Mouse (Mus musculus) layer of hippocampus, adult 11-12 months (tissue): ENCODE measurements around the gene Heatr5a.

ENCODE experiments used
- DNase-seq: peaks from one replicate; pipeline ENCODE4 v3.0.0; 2022; ENCODE audit warnings: low spot score

Gene Heatr5a

GRCm38 (mm10) chr12:51971070-51971664 is at the start of gene Heatr5a:
Gene Heatr5a (minus strand): TSS chr12:51971321.
- peak; percentile 88 for DNase-seq

DNA sequence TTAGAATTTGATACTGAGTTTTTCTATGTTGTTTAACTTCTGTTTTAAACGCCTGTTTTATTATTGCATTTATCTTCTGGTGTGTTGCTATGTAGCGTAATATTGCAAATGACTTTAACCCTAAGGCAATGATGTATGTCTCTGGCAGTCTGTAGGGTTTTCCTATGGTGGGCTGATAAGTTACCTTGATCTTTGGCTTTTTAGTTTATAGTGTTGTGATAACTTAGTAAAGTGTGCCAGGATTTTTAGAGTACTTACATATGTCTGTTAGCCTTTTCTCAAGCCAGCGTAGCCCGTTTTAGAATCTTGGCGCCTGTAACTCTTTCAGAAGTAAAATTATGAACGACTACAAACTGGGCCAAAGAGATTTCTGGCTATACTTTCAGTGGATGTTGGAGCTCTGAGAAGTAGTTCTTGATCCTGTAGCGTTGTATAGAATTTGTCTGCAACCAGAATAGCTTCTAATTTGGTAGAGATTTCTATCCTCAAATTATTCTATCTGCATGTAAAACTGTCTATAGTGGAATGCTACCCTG is 43.4 kb upstream of the Heatr5a start:
- DNase-seq, result no peak

GRCm38 (mm10) chr12:52014044-52014443 is 42.9 kb upstream of the Heatr5a start:
- no peak for DNase-seq

DNA sequence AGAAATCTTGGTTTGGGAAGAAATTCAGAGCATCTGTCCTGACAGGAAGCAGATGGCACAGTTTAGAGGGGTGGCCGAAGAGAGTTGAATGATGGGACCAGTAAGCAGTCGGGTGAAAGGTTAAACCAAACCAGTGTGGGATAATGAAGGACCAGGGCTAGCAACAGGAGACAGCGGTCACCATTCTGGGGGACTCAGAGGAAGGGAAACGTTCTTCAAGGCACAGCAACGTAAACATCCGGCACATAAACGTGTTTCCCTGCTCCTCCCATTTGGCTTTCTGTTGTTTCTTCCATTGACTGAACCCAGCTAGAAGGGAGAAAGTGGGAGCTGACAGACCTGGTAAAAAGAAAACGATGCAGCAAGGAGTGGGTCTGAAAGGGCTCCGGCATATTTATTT is 42.2 kb upstream of the Heatr5a start:
- DNase-seq, result no peak

GRCm38 (mm10) chr12:52012159-52012558 is 41.0 kb upstream of the Heatr5a start:
- no peak for DNase-seq

- no peak for DNase-seq
These were observed 39.5 kb upstream of the Heatr5a start for GRCm38 (mm10) chr12:52010630-52010961.

GRCm38 (mm10) chr12:52009928-52010629 is 39.0 kb upstream of the Heatr5a start:
- no peak for DNase-seq

GRCm38 (mm10) chr12:52006633-52006994 is 35.5 kb upstream of the Heatr5a start:
- DNase-seq, result no peak

GRCm38 (mm10) chr12:52005877-52006632 is 34.9 kb upstream of the Heatr5a start, which contains the start of gene Dtd2:
Gene Dtd2 (minus strand): TSS chr12:52006501.
- peak; percentile 93 for DNase-seq

DNA sequence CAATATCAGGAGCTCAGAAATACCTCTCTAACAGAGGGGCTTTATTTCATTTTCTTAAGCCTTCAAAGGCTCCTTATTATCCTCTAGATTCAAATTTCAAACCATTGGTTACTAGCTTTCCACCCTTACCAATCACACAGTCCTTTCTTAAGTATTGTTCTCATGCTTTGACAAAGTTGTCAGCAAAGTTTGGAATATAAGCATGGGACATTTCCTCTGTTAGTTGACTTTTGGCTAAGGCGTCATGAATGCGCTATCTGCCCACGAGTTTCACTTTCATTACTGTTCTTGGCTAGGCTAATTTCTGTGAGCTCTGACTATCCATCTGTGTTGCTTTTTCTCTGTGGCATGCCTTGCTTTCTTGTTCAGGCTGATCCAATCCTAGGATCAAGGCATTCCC is 31.6 kb upstream of the Heatr5a start:
- no peak for DNase-seq

DNA sequence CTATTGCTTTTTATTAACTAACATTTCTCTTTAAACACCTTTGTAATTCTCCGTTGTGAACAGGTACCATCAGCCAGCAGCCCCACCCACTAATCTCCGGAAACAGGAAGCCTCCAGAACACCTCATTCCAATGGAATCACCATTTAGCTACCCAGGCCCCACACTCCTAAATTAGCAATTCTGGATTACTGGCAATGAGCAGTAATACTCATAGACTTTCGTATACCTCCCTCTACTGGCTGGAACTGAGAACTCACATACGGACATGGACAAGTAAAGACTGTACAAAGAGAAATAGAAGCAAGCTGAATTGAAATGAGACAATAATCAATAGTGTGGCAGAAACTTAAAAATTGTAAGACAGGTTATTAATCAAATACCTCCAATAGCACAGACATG is 30.4 kb upstream of the Heatr5a start:
- peak; percentile 84 for DNase-seq

GRCm38 (mm10) chr12:51998366-51998932 is 27.3 kb upstream of the Heatr5a start:
- DNase-seq, result no peak

DNA sequence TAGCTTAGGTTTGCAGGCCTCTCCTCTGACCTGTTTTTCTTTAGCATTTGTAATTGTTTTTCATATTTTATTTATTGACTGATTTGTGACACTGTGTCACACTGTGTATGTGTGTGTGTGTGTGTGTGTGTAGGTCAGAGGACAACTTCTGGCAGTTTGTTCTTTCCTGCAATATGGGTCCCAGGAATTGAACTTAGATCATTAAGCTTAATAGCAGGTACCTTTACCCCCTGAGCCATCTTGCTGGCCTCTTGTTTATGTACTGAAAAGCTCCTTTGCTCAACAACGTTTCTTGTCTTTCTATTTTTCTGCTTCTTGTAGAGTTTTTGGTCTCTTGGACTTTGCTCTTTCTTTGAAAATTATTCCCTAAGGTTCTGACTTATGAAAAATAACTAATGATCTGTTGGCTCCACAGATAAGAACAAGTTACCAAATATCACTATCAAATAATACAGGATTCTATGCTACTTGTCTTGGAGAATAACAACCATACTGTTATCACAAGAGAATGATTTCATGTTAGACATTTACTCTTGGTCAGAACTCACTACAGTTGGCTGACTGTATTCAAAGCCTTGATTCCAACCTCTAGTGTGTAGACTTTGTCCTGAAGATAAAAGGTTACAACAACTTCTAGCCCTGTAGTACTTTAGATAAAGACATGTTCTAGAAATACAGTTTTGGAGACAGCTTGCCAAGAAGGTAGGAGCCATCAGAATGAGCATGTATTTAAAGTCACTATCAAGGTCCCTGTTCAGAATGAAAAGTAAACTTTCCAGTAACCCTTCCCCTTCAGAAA is 24.8 kb upstream of the Heatr5a start:
- DNase-seq, result no peak

GRCm38 (mm10) chr12:51990629-51991028 is 19.5 kb upstream of the Heatr5a start:
- no peak for DNase-seq

- no peak for DNase-seq
These were observed 17.4 kb upstream of the Heatr5a start for GRCm38 (mm10) chr12:51988536-51988935.

DNA sequence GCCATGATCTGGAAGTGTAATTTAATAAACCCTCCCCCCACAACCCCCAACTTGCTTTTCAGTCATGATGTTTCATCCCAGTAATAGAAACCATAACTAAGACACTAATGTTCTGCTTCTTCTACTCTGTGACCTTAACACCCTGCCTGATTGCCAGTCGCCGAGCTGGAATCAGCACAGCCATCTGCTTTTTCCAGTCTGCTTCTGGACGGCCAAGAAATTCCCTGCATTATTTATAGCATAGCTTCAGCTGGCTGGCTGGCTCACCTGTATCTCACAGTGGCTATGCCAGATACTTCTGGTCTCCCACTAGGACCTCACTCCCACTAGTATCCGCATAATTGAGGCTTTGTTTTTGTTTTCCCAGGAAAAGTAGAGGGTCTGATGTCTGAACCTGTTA is 14.7 kb upstream of the Heatr5a start:
- no peak for DNase-seq

DNA sequence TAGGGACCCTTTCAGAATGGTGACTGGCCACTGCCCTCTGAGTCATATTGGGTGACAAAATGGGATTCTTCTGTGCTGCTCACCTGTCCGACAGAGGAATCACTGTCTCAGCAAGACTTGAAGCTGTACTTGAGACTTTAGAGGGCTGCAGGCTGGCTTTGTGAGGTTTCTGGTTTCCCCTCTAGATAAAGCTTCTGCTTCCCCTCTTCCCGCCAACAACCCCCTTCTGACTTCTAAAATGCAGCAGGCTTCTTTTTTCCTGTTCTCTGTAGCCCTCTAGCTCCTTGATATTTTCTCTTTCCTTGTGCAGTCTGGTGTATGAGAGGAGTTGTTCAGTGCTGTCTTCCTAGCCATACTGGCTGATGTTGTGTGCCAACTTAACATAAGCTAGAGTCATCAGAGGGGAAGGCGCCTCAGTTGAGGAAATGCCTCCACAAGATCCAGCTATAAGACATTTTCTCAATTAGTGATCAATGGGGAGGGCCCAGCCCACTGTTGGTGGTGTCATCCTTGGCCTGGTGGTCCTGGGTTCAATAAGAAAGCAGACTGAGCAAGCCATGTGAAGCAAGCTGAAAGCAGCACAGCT is 14.1 kb upstream of the Heatr5a start:
- no peak for DNase-seq

DNA sequence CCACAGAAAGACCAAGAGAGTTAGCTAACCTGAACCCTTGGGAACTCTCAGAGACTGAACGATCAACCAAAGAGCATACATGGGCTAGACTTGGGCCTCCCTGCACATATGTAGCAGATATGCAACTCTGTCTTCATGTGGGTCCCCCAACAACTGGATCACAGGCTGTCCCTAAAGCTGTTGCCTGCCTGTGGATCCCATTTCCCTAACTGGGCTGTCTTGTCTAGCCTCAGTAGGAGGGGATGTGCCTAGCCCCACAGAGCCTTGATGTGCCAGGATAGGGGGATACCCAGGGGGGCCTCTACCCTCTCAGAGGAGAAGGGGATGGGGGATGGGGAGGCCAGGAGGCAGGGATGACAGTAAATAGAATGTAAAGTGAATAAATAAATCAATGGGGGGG is 12.5 kb upstream of the Heatr5a start:
- DNase-seq, result no peak

DNA sequence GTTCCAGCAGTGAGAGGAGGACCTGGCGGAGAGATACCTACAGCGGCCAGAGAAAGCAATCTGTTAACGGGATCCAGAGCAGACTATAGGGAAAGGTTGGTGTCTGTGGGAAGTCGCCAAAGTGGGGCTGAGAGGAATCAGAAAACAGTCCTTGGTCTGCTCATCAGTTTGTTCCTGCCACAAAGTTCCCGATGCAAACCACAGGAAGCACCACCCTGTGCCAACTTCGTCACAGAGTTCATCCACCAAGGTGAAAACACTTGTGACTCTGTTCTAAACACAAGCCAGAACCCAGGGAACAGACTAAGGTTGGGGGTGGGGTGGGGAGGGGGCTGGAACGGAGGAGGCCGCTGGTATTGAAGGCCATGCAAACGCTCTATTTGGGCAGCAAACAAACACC is 5.4 kb upstream of the Heatr5a start:
- no peak for DNase-seq

- no peak for DNase-seq
These were observed 3.3 kb upstream of the Heatr5a start for GRCm38 (mm10) chr12:51974381-51974780.

GRCm38 (mm10) chr12:51972269-51973065 is 1.3 kb upstream of the Heatr5a start:
- no peak for DNase-seq
